Mouse (Mus musculus): ENCODE results near the gene Socs3. TPM values are rescaled to one million over a fixed set of nuclear protein-coding genes. Genes with fewer than 3 reads are reported as not detected.

The Socs3 gene
- total RNA-seq (2023), result 10 to 100 TPM; 22.8 to 35.7 TPM

DNA sequence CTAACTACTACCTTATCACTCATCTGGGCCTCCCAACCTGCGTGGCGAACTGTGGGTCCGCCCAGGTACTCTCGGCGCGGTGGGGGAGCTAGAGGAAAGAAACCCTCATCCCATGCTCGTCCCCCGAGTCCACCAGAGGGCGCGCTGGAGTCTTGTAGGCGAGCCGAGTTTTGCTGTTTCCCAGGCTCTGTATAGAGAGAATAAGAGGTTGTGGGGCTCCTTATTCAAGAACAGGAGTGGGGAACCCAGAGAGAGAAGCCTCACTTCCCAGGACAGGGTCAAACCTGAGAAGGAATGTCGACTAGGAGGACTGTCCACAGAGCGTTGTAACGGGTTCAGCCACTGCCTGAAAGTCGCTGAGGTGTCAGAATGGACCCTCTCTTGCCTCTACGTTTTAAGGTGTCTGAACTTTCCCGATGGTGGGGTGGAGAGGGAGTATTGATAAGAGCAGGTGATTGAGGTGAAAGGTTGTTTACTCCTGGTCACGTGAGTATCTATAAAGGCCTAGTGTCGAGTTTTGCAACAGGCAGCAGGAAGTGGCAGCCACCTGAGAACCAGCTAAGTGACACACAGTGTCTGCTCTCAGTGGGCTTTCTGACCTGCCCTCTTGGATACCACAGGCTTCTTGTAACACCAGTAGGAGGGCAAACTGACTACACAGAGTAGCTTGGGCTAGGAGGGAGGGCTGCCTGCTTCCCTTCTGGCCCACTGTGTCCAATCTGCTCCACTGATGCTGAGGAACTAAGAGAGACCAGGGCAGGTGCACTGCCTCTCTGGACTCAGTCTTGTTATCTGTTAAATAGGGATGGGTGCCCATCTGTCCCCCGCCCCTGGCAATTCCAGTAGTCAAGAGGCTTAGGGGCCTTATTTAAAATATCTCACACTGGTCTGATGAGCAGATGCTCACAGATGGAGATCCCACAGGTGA, at the start of gene Socs3:
Socs3 (minus strand) TSS at position 103 of the 928 bp plus-strand sequence.

DNA sequence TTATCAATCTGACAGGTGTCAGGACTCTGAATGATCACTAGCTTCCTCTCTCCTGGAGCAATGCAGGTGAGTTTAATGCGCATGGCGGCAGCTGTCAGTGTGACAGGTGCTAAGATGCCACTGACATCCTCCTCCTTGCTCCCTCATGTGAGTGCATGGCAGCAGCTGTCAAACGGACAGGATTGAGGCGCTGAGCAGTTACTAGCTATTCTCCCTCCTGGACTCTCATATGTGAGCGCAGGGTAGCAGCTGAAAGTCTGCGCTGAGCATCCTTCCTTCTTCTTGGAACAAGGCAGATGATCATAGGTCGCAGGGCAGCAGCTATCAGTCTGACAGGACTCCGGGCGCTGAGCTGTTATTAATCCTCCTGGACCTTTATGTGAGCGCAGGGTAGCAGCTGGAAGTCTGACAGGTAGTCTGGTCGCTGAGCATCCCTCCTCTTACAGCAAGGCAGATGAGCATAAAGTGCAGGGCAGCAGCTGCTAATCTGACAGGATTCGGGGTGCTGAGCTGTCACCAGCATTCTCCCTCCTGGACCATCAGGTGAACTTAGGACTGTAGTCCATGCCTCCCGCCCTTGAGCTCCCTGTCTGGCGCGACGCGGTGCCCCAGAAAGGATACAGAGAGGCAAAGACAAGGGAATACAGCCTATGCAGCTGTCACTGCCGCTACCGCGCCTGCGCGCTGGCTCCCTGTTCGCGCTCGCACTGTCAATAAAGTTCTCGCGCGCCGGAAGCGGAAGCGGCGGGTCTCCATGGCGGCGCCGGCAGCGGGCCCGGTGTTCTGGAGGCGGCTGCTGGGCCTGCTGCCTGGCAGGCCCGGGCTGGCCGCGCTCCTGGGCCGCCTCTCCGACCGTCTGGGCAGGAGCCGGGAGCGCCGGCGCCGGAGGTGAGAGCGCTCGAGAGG, 16.5 kb upstream of the Socs3 start, which contains the start of gene Pgs1:
Pgs1 (plus strand) TSS at position 167 of the 906 bp plus-strand sequence.

Other genes with a start within 250 kb of the Socs3 start
- gene Tmc8, start 188.0 kb downstream of the Socs3 start, total RNA-seq (2023), result 10 to 100 TPM; 71.7 to 72.1 TPM
- 100 to 1,000 TPM; 153 to 154 TPM for gene Tmc6, start 187.8 kb downstream of the Socs3 start, total RNA-seq (2023)
- gene 6030468B19Rik, start 172.4 kb downstream of the Socs3 start, total RNA-seq (2023), result 1 to 10 TPM; 3.2 to 4.5 TPM
- 10 to 100 TPM in 1 of 2 experiments, 1 to 10 TPM in 1; 9.6 to 14.9 TPM for gene Gm20708, start 160.4 kb downstream of the Socs3 start, total RNA-seq (2023)
- 100 to 1,000 TPM; 154 to 163 TPM for gene Syngr2, start 160.4 kb downstream of the Socs3 start, total RNA-seq (2023)
- 10 to 100 TPM; 30.8 to 31.9 TPM for gene Afmid, start 144.1 kb downstream of the Socs3 start, total RNA-seq (2023)
- 10 to 100 TPM; 37.2 to 67.4 TPM for gene Tk1, start 144.0 kb downstream of the Socs3 start, total RNA-seq (2023)
- 1 to 10 TPM; 2.3 to 5.2 TPM for gene Birc5, start 120.8 kb downstream of the Socs3 start, total RNA-seq (2023)
- gene Tmem235, start 109.3 kb downstream of the Socs3 start, total RNA-seq (2023), result not detected
- gene Tha1, start 96.6 kb downstream of the Socs3 start, total RNA-seq (2023), result 1 to 10 TPM; 2.6 to 2.7 TPM
- 10 to 100 TPM; 46.2 to 48.8 TPM for gene Pgs1, start 16.2 kb upstream of the Socs3 start, total RNA-seq (2023)
- 1 to 10 TPM in 1 of 2 experiments, under 1 TPM in 1; 0.64 to 1.2 TPM for gene Dnah17, start 160.6 kb upstream of the Socs3 start, total RNA-seq (2023)